8 mouse cellular contexts compared by ENCODE assay signal in genomic region chr2:118861454-118862339, GRCm38 (mm10). TPM values are rescaled to one million over a fixed set of nuclear protein-coding genes. Genes with fewer than 3 reads are reported as not detected.
DNase-seq lines count a peak whose midpoint lies in the region; ATAC-seq and TF ChIP-seq lines count a peak whose summit lies in the region.

Gene Ivd, plus strand, starts transcription at chr2:118861954.

- in situ Hi-C loops in ES-E14 (cut with MboI; ENCODE audit: low sequenced_read_pairs in 2 of 2, unreplicated experiment in 2 of 2): no loop called here

- peak within 1 kb of the TSS; percentile 92 for H3K9ac ChIP-seq in ES-E14 (ENCODE audit: insufficient read depth, low read depth, low read length, poor library complexity, severe bottlenecking)
- peak within 1 kb of the TSS; percentile 74 for H3K9ac ChIP-seq in forebrain, embryonic 15.5 days (replicated peaks)

- ATAC-seq in forebrain, embryonic 15.5 days (replicated peaks): peak; percentile 100
- ATAC-seq in neutrophil, adult 5-6 weeks (ENCODE audit: extremely low read depth, insufficient number of reproducible peaks, low FRiP score, poor library complexity, severe bottlenecking): peak; percentile 97

- intact Hi-C loops in heart, postnatal 25 days (cut with DNase I): loop anchor here (2.0 to 5.0 kb wide), 2 partner anchors 47 to 119 kb away; partner anchors contain the start of gene Knstrn

- peak within 1 kb of the TSS; percentile 81 for H3K4me2 ChIP-seq in forebrain, embryonic 15.5 days (replicated peaks)

- H3K9me3 ChIP-seq in ES-E14 (ENCODE audit: control insufficient read depth, insufficient read depth, low read depth, low read length): no peaks in the 10 kb centered on the region
- no peaks in the 10 kb centered on the region for H3K9me3 ChIP-seq in forebrain, embryonic 15.5 days

- peak; percentile 96 for DNase-seq in ES-E14 (ENCODE audit: low read depth, low spot score)
- peak; percentile 94 for DNase-seq in cerebellum, adult 11-12 months
- DNase-seq in heart, postnatal 25 days (ENCODE audit: low spot score): peak; percentile 89
- peak; percentile 91 to 97 for DNase-seq in layer of hippocampus, adult 18-20 months (ENCODE audit: low spot score in 2 of 2)
- DNase-seq in lung, adult 2 months: peak; percentile 87
- peak; percentile 86 to 88 for DNase-seq in thymus, adult 18-20 months

- no peak for TF ChIP-seq CTCF in lung, adult 2 months (IDR thresholded peaks at IDR 0.05; ENCODE audit: insufficient read depth, low read length)

- peak within 1 kb of the TSS; percentile 82 to 88 for H3K4me3 ChIP-seq in ES-E14 (ENCODE audit: insufficient read depth in 1 of 2, low read depth in 1 of 2, low read length in 2 of 2, poor library complexity in 1 of 2, severe bottlenecking in 1 of 2)
- peak within 1 kb of the TSS; percentile 71 for H3K4me3 ChIP-seq in forebrain, embryonic 15.5 days
- peak within 1 kb of the TSS; percentile 88 for H3K4me3 ChIP-seq in lung, adult 2 months (replicated peaks; ENCODE audit: extremely low read depth, low read depth, low read length)

- peaks cover 0 to 1% of the 10 kb centered on the region in 2 experiments; a peak in 1 of 4 replicates for H3K4me1 ChIP-seq in ES-E14 (ENCODE audit: control insufficient read depth in 2 of 2, insufficient read depth in 2 of 2, low read length in 2 of 2, poor library complexity in 1 of 2)
- peaks cover 12% of the 10 kb centered on the region for H3K4me1 ChIP-seq in forebrain, embryonic 15.5 days
- peaks cover 4% of the 10 kb centered on the region; the same call in 1 of the 2 replicates for H3K4me1 ChIP-seq in lung, adult 2 months (ENCODE audit: control insufficient read depth, insufficient read depth, low read length)

- H3K27ac ChIP-seq in ES-E14 (ENCODE audit: insufficient read depth, low read depth, low read length, poor library complexity, severe bottlenecking): no peak within 1 kb of the TSS
- H3K27ac ChIP-seq in forebrain, embryonic 15.5 days (replicated peaks): peak within 1 kb of the TSS; percentile 71

- H3K36me3 ChIP-seq in ES-E14 (ENCODE audit: control insufficient read depth, insufficient read depth, low read length, poor library complexity, severe bottlenecking): no peaks in the 10 kb centered on the region
- H3K36me3 ChIP-seq in forebrain, embryonic 15.5 days: no peaks in the 10 kb centered on the region

- peak; percentile 96; the same call in 1 of the 2 replicates for TF ChIP-seq POLR2A in lung, adult 2 months (IDR thresholded peaks at IDR 0.05; ENCODE audit: borderline replicate concordance, extremely low read depth, low read depth, low read length)

- H3K27me3 ChIP-seq in forebrain, embryonic 15.5 days: no peaks in the 10 kb centered on the region

- WGBS in forebrain, embryonic 15.5 days: under 1% methylated on average over 34 of the region's 34 CpGs
- 1% methylated on average over 34 of the region's 34 CpGs for WGBS in lung, adult 2 months

TF ChIP-seq in ES-E14, 5 proteins besides CTCF, POLR2A, EP300 and RAD21:
- TF ChIP-seq HCFC1 (IDR thresholded peaks at IDR 0.05; ENCODE audit: borderline replicate concordance, insufficient read depth, low read length) (no peak), CHD2 (IDR thresholded peaks at IDR 0.05; ENCODE audit: low read depth, low read length) (peak; percentile 93)

RNA-seq across cellular contexts. Expression of gene Ivd, which starts in this region (rescaled TPM):
- 19.6 and 24.9 TPM in 2 replicates for total RNA-seq in ES-E14 (2012; rRNA removed)
- polyA plus RNA-seq in forebrain, embryonic 15.5 days (2015; fragmentation: Nextera tagmentation; extraction: Ambion mirVana): 54.2 and 62.1 TPM in 2 replicates
- total RNA-seq in heart, postnatal 25 days (2021): 100 to 1,000 TPM; 297 to 304 TPM
- total RNA-seq in layer of hippocampus, adult 18-20 months (2021): 100 to 1,000 TPM in 1 of 2 experiments, 10 to 100 TPM in 1; 94.5 to 101 TPM
- polyA plus RNA-seq in lung, adult 2 months (2012; rRNA removed): 56.4 and 77.5 TPM in 2 replicates
- 36.6 and 47.0 TPM in 2 replicates for total RNA-seq in neutrophil, adult 5-6 weeks (2017)
